Mouse (Mus musculus) lung, adult 2 months (tissue): Measurements from ENCODE around the gene Rsad2. TPM values are rescaled to one million over a fixed set of nuclear protein-coding genes. Genes with fewer than 3 reads are reported as not detected.
A peak's percentile ranks its signal among the peaks of the same experiment; 100 is the strongest.

Experiments used
- DNase-seq: peaks from one replicate; pipeline ENCODE4 v3.0.0; 2022
- H3K4me1 ChIP-seq: fragments of 200-500 bp; 2 replicates; pipeline ENCODE4 v1.6.1; 2011; ENCODE audit warnings: low read length; ENCODE audit not compliant: control insufficient read depth, insufficient read depth
- H3K4me3 ChIP-seq: fragments of 200-500 bp; replicated peaks from 2 replicates; pipeline ENCODE3; 2011; ENCODE audit warnings: low read depth, mild to moderate bottlenecking, control low read depth, low read length; ENCODE audit errors: extremely low read depth
- CTCF ChIP-seq: fragments of 200-500 bp; IDR thresholded peaks from 2 replicates; pipeline ENCODE4 v1.5.1; 2011; ENCODE audit warnings: mild to moderate bottlenecking, low read length, control low read depth; ENCODE audit not compliant: insufficient read depth
- POLR2A ChIP-seq: fragments of 200-500 bp; IDR thresholded peaks from 2 replicates; pipeline ENCODE4 v1.6.1; 2011; ENCODE audit warnings: low read depth, mild to moderate bottlenecking, control low read depth, low read length, borderline replicate concordance; ENCODE audit errors: extremely low read depth
- WGBS: fragments of 180-500 bp; shearing (Covaris S2); methylation state at CpG from one replicate; pipeline ENCODE4 v1.1.7; 2018; 5-methylcytosine and 5-hydroxymethylcytosine counted together
- polyA plus RNA-seq: library from polyadenylated mRNA; depleted of rRNA; stranded (reverse); fragments of >200 nt; gene quantifications from 2 replicates; pipeline ENCODE4 v1.2.3, GENCODE M21; 2012

Gene Rsad2
- polyA plus RNA-seq, 1 experiment = 1.4 TPM

GRCm38 (mm10) chr12:26473746-26474145, 17.5 kb upstream of the Rsad2 start:
- H3K4me1 ChIP-seq = peaks cover 2% of the 10 kb centered on the region; the same call in 1 of the 2 replicates
- no peak overlapping the region for H3K4me3 ChIP-seq
- 93% methylated on average over 6 of the region's 6 CpGs for WGBS
- TF ChIP-seq CTCF = no peak
- TF ChIP-seq POLR2A = no peak
- DNase-seq = no peak

GRCm38 (mm10) chr12:26472770-26473481, 16.7 kb upstream of the Rsad2 start:
- DNase-seq = no peak
- TF ChIP-seq POLR2A (no peak), CTCF (no peak)
- Histone ChIP-seq H3K4me3 (no peak overlapping the region), H3K4me1 (peaks cover 2% of the 10 kb centered on the region; the same call in 1 of the 2 replicates)
- WGBS = 89% methylated on average over 3 of the region's 3 CpGs

- TF ChIP-seq CTCF (no peak), POLR2A (no peak)
- H3K4me3 ChIP-seq = no peak overlapping the region
- no peak for DNase-seq
- H3K4me1 ChIP-seq = peaks cover 2% of the 10 kb centered on the region; the same call in 1 of the 2 replicates
- WGBS = 48% methylated on average over 3 of the region's 3 CpGs
Measured at GRCm38 (mm10) chr12:26471376-26471775, 15.1 kb upstream of the Rsad2 start.

GRCm38 (mm10) chr12:26470042-26470409, 13.8 kb upstream of the Rsad2 start:
- no peak for TF ChIP-seq CTCF
- TF ChIP-seq POLR2A = no peak
- H3K4me1 ChIP-seq = peaks cover 2% of the 10 kb centered on the region; the same call in 1 of the 2 replicates
- WGBS = 19% methylated on average over 6 of the region's 6 CpGs
- peak overlapping the region; percentile 76 for H3K4me3 ChIP-seq
- no peak for DNase-seq

GRCm38 (mm10) chr12:26469098-26470041, 13.1 kb upstream of the Rsad2 start, which contains the start of gene Cmpk2:
Gene Cmpk2, plus strand, starts transcription at chr12:26469204.
- Histone ChIP-seq H3K4me1 (peaks cover 2% of the 10 kb centered on the region; the same call in 1 of the 2 replicates), H3K4me3 (peak within 1 kb of the TSS; percentile 76)
- peak; percentile 87 for DNase-seq
- under 1% methylated on average over 69 of the region's 69 CpGs for WGBS
- TF ChIP-seq CTCF (no peak), POLR2A (peak; percentile 62; the same call in 1 of the 2 replicates)

- DNase-seq = no peak
- Histone ChIP-seq H3K4me3 (no peak overlapping the region), H3K4me1 (no peaks in the 10 kb centered on the region)
- no peak for TF ChIP-seq CTCF
- TF ChIP-seq POLR2A = no peak
- 56% methylated on average over 5 of the region's 5 CpGs for WGBS
Measured at GRCm38 (mm10) chr12:26465600-26465999, 9.3 kb upstream of the Rsad2 start.

GRCm38 (mm10) chr12:26460091-26460490, 3.8 kb upstream of the Rsad2 start:
- 6% methylated on average over 2 of the region's 2 CpGs for WGBS
- Histone ChIP-seq H3K4me3 (no peak overlapping the region), H3K4me1 (peaks cover 10% of the 10 kb centered on the region)
- no peak for TF ChIP-seq POLR2A
- no peak for TF ChIP-seq CTCF
- DNase-seq = no peak

- H3K4me3 ChIP-seq = no peak overlapping the region
- no peak for TF ChIP-seq CTCF
- no peak for TF ChIP-seq POLR2A
- peaks cover 7% of the 10 kb centered on the region for H3K4me1 ChIP-seq
- WGBS = 59% methylated on average over 5 of the region's 5 CpGs
- no peak for DNase-seq
Measured at GRCm38 (mm10) chr12:26454682-26455081, 1.6 kb downstream of the Rsad2 start.

GRCm38 (mm10) chr12:26452951-26453350, 3.3 kb downstream of the Rsad2 start:
- no peak overlapping the region for H3K4me3 ChIP-seq
- TF ChIP-seq POLR2A (no peak), CTCF (no peak)
- DNase-seq = no peak
- WGBS = 45% methylated on average over 4 of the region's 4 CpGs
- H3K4me1 ChIP-seq = peaks cover 5% of the 10 kb centered on the region

- TF ChIP-seq POLR2A = no peak
- no peak for TF ChIP-seq CTCF
- 19% methylated on average over 1 of the region's 1 CpGs for whole genome bisulfite sequencing
- no peak for DNase-seq
- Histone ChIP-seq H3K4me3 (no peak overlapping the region), H3K4me1 (peaks cover 4% of the 10 kb centered on the region)
Measured at GRCm38 (mm10) chr12:26451150-26451549, 5.1 kb downstream of the Rsad2 start.
